Mouse (Mus musculus) spleen, adult 12 weeks (tissue): ENCODE results near the gene Ncor2.

Experiments
- DNase-seq: peaks from one replicate; pipeline ENCODE4 v3.0.0; 2022; ENCODE audit warnings: low spot score

The Ncor2 gene

DNA sequence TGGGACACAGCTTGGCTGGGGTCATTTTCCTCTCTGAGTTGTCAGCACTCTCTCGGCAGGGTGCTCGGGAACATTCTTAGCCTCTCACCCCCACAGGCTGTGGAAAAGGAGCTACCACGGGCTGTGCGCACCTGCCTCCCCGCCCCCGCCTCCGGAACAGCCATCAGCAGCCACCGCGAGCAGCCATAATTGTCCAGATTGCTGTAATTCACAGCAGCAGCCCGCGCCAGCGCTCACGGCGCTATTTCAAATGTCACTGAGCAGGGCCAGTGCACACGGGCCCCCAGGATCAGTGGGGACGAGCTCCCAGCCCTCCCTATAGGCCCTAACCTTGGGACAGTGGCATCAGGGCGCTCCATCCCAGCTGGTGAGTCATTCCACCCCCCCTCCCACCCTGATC lies 116.0 kb downstream of the Ncor2 start:
- no peak for DNase-seq

DNA sequence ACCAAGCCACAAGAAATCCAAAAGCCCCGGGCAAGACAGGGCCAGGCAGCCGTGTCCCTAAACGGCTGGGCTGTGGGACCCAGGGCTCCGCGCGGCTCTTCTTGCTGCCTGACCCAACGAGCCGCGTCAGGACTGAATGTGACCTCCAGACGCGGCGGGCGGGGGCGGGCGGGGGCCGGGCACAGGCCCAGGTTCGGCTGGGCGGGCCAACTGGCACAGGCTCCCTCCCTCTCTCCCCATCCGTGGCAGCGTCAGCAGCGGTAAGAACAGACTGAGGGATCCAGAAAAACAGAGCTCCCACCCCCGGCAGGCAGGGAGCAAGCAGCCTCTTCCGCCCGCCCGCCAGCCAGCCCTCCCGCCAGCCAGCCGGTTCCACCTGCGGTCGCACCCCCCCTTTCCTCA lies 120.8 kb downstream of the Ncor2 start:
- no peak for DNase-seq

DNA sequence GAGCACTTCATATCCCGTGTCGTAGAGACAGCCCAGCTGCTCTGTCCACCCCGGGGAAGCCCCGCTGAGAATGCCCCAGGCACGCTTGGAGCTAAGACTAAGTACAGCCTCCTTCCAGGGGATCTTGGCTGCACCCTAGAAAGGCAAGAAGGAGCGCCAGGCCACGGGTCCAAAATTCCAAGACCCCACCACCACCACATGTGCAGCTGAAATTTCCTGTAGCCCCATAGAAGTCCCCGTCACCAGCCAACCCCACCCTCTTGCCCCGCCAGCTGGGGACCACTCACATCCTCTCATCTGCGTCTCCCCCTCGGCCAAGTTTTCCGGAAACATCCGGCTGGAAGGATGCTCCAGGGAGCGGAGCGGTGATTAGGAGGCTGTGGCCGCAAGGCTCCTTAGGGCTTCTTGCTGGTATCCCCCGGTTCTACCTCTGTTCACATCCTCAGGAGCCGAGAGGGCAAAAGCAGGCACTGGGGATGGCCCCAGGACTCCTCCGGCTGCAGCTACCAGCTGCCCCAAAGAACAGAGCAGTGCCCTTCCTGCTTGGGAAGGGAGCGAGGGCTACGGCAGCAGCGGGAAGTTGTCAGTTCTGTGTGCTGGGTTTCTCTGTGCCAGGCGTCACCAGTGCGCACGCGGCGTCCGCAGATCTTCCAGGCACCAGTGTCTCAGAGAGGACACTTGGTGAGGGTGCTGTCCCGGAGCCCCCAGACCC lies 121.3 kb downstream of the Ncor2 start:
- no peak for DNase-seq

GRCm38 (mm10) chr5:125056696-125057554 lies 122.1 kb downstream of the Ncor2 start:
- DNase-seq: no peak

DNA sequence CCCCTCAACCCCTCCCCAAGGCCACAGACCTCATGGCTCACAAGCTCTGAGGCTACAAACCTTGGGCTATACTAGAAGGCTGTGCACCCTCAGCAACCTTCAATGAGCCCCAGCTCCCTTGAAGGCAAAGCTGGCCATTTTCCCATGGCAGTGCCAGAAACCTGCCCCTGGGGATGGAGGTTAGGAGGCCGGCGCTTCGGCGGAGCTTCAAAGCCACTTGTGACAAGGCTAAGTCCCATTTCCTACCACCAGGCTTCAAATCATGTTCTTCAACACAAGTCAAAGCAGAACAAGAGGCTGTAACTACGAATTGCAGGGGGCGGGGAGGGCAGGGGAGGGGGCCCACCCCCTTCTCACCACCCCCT lies 122.7 kb downstream of the Ncor2 start:
- no peak for DNase-seq

DNA sequence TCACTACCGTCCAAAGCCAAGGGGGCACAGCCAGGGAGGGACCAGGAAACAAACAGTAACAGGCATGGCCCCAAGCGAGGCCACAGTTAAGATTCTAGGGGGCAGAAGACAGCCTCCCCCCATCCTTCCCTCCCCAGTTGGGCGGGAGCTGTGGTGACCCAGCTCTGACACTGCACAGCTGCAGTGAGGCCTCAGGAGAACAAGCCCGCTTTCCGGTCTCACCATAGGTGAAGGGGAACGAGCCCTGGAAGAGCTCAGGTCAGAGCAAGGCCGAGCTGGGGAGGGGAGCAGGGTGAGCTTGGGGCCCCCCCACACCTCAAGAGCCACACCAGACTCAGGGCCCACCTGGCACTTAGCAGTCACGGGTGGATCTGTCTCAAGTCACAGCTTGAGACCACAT lies 123.1 kb downstream of the Ncor2 start:
- DNase-seq: no peak

DNA sequence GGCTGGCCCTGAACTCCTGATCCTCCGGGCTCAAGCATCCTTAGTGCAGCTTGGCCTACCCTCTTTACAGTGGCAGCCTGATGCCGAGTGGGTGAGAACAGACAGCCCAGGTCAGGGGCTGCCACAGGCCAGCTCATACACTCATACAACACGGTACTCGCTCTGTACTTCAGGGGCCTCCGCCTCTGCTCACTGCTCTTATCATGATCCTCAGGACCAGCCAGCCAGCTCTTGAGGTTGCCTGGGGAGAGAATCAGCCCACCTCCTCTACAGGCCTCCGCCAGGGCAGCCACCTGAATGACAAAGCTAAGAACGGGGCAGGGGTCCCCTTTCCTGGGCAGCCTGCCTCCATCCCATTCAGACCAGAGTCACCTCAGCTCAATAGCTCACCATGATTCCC lies 125.4 kb downstream of the Ncor2 start:
- DNase-seq: no peak

DNA sequence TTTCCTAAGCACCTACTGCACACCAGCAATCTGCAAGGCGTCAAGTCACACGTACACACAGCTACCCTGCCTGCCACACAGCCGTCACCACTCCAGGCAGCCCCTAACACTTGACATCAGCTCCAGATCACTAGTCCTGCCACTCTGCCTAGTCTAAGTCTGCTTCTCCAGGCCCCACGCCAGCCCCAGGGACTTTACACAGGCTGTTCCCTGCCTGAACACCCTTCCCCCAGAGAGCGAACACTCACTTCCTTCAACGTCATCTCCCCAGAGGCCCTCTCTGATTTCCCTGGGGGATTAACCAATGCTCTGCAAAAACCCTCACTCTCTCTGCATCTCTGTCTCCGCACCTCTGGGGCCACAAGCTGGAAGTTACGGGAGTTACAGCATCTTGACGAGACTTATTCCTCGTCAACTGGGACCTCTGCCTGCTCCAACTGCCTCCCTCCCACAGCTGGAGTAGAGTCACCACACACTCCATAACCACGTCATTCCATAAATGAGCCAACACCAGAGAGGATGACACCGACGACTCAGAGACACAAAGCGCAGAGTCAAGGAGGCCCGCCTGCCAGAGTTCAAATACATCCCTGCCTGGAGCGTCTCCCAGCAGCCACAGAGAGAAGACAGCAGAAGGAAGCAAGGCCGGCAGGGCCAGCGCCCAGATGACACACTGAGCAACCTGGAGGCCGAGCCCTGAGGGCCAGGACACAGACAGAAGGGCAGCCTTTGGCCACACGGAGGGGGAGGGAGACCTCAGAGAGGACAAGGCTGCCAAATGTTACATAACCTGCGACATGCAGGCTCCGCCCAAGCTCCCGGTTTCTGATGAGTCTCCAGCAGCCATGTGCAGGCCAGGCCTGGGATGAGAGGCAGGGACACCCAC lies 126.2 kb downstream of the Ncor2 start:
- peak; percentile 63 for DNase-seq

GRCm38 (mm10) chr5:125052237-125052602 lies 126.8 kb downstream of the Ncor2 start:
- peak; percentile 23 for DNase-seq

DNA sequence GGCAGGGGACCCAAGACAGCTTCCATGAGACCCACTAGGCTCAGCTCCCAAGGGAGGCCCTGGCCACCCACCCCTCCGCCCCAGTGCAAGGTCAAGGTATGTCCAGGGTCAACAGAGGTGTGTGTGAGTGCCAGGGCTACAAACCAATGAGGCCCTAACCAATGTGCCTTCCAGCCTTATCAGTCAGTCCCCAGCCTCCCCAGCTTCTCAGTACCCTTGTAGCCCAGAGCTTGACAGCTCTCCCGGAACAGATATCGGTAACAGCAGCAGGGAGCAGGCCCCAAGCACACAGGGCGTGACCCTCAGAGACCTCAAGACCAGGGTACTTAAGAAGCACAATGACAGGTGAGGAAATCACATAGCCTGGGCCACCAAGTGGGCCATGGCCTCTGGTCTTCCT lies 129.5 kb downstream of the Ncor2 start:
- no peak for DNase-seq

GRCm38 (mm10) chr5:125046436-125046835 lies 132.6 kb downstream of the Ncor2 start:
- DNase-seq: no peak

DNA sequence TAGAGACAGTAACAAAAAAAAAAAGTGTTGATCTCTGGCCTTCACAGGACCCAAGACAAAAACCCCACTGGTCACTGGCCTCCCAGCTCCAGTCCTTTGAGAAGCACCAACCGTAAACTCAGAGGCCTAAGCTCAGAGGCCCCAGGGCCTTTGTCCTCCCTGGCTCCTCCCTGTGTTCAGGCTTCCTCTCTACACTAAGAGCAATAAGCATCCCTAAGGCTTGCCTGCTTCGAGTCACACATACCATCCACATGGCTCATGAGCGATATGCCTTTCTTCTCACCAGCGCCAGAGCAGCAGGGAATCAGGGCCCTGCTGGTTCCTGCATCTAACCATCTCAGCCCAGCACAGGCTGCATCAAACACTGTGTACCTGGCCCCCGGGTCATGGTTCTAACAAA lies 133.8 kb downstream of the Ncor2 start:
- no peak for DNase-seq

DNA sequence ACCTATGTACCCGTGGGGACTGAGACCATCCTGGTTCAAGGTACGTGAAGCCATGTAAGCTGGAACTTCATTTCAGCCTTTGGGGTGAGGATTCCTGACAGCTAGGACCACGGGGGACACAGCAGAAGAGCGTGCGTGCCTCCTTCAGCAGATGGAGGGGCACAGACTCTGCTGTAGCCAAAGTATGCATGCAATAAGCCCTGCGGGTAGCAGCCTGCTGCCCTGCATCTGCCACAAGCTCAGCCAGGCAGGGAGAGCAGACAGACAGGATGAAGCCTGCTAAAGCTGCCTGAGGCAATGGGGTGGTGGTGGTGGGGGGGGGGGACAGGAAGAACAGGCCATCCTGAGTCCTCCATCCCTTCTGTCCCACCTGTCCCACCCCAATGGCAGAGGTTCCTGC lies 135.6 kb downstream of the Ncor2 start:
- no peak for DNase-seq

DNA sequence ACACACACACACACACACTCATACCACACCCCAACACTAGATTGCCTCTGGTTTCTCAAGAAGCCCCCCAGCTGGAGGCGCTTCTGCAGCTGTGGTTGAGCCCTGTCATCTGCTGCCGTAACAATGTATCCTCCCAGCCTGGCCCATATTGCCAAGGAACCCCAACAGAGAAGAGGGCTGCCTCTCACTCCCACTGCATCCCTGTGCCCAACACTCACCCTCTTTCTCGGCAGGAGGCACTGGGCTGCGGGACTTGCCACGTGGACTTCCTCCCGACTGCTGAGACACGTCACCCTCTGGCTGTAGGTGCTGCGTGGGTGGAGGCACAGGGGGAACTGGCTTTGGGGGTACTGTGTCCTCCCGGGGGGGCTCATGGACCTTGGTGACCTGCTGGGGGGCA lies 137.4 kb downstream of the Ncor2 start:
- no peak for DNase-seq

GRCm38 (mm10) chr5:125040128-125040584 lies 138.9 kb downstream of the Ncor2 start:
- no peak for DNase-seq

DNA sequence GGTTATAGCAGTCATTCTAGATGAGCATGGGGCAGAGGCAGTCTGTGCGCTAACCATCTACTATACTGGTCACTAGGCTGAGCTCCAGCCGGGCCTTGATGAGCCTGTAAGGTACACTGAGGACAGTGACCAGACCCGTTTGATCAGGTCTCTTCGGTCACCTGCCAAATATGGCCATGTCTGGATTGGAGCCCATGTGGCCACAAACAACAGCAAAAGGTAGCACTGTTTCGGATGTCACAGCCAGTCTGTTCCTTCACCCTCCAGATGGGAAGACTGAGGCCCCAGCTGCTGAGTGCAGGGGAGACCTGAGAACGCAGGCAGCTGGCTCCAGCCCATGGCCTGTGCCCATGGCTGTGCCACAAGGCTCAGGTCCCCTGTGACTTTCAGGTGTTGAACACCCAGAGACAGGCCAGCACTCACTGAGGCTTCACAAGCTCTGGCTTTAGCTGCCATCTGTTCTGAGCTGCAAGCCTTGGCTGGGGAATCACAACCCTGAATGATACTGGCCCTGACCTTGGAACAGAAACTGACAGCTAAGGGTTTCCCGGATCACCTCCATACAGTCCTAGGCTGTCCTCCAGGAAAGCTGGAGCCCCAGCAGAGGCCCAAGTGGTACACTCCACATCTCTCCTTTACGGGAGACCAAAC lies 139.5 kb downstream of the Ncor2 start:
- no peak for DNase-seq

DNA sequence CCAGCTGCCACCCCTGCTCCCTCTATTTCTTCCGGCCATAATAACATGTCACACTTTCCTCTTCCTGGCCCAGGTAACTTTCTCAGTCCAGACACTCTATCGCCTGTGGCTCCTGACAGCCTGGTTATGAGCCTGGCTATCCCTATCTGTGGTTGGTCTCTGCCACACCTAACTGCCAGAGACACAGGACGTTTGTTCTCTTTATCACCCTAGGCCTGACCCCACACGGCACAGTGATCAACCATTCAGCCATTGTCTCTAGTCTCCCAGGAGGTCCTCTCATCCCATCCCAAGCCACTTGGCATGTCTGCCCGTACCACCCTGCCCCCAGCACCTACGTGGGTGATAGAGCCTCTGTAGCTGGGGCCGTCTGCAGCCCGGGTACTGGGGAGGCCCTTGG lies 142.5 kb downstream of the Ncor2 start:
- no peak for DNase-seq

DNA sequence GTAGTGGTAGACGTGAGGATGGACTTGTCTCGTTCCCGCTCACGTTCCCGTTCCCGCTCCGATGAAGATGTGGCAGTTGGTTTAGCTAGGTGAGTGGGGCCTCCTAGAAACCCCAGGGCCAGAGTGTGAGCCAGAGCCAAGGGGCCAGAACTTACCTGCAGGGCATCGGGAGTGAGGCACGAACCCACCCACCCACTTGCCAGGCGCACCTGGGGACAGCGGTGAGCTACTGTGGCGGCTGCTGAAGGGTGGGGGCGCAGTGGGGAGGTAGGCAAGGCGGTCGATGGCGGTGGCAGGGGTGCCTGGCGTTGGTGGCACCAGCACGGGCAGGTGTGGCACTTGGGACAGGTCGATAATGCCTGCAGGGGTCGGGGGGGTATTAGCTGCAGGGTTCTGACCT lies 150.1 kb downstream of the Ncor2 start:
- DNase-seq: no peak

- no peak for DNase-seq
Measured at GRCm38 (mm10) chr5:125028371-125028770, 150.6 kb downstream of the Ncor2 start.

DNA sequence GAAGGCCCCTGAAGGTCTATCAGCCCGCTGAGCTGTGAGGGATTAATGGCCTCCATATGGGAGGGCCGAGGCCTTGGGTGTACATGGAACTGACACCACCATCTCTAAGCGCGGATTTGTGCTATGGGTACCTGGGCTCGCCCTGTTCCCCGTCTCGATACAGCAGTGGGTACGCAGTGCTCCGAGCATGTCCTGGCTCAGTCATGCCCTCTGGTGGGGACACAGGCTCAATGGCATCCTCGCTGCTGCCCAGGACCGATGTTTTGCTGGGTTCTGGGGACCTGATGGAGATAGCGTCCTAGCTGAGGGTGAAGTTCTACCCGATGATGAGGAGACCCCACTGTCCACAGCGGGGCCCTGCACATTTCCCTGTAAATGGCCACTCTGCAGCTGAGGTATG lies 155.0 kb downstream of the Ncor2 start:
- DNase-seq: no peak

GRCm38 (mm10) chr5:125021298-125021697 lies 157.7 kb downstream of the Ncor2 start:
- no peak for DNase-seq

DNA sequence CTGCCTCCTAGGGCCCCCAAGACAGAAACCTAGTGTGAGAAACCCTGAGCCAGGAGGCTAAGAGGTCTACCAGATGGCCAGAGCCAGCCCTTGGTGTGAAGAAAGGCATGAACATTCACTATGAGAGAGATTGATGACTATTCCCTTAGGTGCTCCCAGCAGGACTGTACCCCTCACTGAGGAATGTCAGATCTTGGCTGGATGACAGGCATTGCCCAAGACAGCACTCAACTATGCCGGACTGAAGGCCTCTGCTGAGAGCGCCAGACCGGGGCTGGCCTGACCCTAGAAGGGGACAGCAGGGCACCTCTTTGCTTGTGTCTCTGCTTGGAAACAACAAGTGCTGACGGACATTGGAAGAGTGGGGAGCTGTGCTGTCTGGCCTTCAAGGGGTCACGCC lies 159.9 kb downstream of the Ncor2 start:
- DNase-seq: no peak
